Mouse (Mus musculus) olfactory bulb, adult 2 months (tissue): ENCODE measurements at regions not wholly inside any gene's neighbourhood (a gene's known extent, or its start where the extent isn't known, plus 50 kb on each side); places are given as distances from the start of the nearest gene placed in this dataset.

Source experiments
- CTCF ChIP-seq: fragments of 200-500 bp; IDR thresholded peaks from 2 replicates; pipeline ENCODE4 v1.5.1; 2012; ENCODE audit warnings: low read depth, mild to moderate bottlenecking, low read length, moderate library complexity; ENCODE audit not compliant: insufficient read depth
- POLR2A ChIP-seq: fragments of 200-500 bp; IDR thresholded peaks from 2 replicates; pipeline ENCODE4 v1.6.1; 2012; ENCODE audit warnings: mild to moderate bottlenecking, low read depth, low read length, moderate library complexity; ENCODE audit not compliant: insufficient read depth

DNA sequence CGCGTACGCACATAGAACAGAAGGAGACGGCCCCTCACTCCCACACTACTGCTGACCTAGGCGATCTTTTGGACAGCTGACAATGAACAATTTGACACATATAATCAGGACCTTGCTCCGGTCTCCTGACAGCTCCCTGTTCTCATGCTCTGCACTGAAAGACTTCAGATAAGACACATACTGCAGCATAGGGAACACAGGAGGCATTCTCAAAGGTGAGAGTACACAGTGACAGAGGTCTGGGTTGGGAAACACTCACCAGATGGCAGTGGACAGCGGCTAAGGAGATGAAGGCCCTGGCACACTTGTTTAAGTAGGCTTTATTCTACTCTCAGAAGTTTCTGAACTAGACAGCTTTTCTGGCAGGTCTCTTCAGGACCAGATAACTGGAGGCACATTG lies 156.9 kb downstream of the Kctd12 start:
- TF ChIP-seq CTCF (no peak), POLR2A (no peak)
